Mouse (Mus musculus) urinary bladder, postnatal 4 days (tissue): ENCODE measurements around the gene Chrnb4.

Experiments used
- DNase-seq, 2 experiments: peaks; one replicate each; pipeline ENCODE4 v3.0.0; 2021 to 2022; ENCODE audit warnings: low spot score in 2 of 2

Chrnb4 gene

DNA sequence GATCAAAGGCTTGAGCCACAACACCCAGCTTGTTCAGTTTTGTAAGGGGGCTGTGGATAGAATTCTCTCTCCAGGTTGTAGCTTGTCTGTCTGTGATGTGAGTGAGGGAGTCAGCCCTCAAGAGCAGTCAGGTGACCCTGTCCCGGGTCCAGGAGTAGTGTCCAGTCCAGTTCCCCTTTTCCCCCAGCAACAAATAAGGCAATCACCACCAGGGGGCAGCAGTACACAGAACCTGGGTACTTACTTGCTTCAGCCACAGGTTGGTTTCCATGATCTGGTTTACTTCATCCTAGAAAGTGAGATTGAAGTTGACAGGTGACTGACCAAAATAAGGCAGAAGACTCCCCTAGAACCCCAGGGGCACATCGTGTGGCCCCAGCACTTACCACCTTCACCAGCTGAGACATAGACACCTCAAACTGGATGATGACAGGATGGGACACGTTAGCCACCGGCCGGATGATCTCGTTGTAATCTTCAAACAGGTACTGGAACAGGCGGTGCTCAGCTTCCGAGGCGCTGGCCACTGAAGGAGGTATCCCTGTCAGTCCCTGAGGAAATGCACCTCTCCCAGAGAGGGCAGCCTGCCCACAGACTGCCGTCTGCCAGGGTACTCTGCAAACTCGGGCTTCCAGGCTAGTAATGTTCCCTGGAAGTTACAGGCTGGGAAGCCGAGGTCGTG, 24.5 kb downstream of the Chrnb4 start:
- peak; percentile 52 to 84 for DNase-seq

GRCm38 (mm10) chr9:55023326-55023725, 25.3 kb downstream of the Chrnb4 start:
- DNase-seq = no peak

- DNase-seq = no peak
These were observed 31.7 kb downstream of the Chrnb4 start for GRCm38 (mm10) chr9:55016926-55017325.

GRCm38 (mm10) chr9:55010588-55011350, 37.8 kb downstream of the Chrnb4 start:
- DNase-seq = no peak

GRCm38 (mm10) chr9:55009692-55010091, 38.9 kb downstream of the Chrnb4 start:
- no peak for DNase-seq

- DNase-seq = no peak
These were observed 45.0 kb downstream of the Chrnb4 start for GRCm38 (mm10) chr9:55003609-55004008.

GRCm38 (mm10) chr9:54995645-54996044, 52.9 kb downstream of the Chrnb4 start:
- no peak for DNase-seq

GRCm38 (mm10) chr9:54994381-54994780, 54.2 kb downstream of the Chrnb4 start:
- DNase-seq = no peak

DNA sequence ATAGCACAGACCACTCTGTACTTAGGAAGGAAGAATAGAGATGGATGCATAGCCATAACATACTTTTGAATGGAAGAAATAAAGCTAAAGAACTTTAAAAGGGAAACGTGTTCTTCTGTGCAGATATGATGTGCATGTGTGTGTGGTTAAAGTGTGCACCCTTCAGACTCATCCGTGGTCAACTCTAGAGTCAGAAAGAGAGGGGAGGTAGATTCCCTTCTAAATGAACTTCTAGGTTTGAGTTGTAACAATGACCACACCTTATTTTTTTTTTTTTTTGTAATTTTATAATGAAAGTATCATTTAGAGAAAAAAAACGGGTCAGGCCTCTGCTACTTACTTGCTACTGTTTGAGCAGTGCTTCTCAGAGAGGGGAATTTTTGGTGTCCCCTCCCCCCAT, 58.2 kb downstream of the Chrnb4 start:
- DNase-seq = no peak

- DNase-seq = no peak
These were observed 66.2 kb downstream of the Chrnb4 start for GRCm38 (mm10) chr9:54982401-54982800.

GRCm38 (mm10) chr9:54981291-54982191, 67.0 kb downstream of the Chrnb4 start:
- no peak for DNase-seq

- DNase-seq = no peak
These were observed 67.9 kb downstream of the Chrnb4 start, which contains the start of gene Chrna5 for GRCm38 (mm10) chr9:54980674-54981073. TSS of gene Chrna5 (plus strand) at chr9:54980880.
